Mouse (Mus musculus) left cerebral cortex, adult 2 months (tissue): ENCODE data around the gene Nrxn2. TPM values are rescaled to one million over a fixed set of nuclear protein-coding genes. Genes with fewer than 3 reads are reported as not detected.

Source experiments
- DNase-seq, 2 experiments: peaks; one replicate each; pipeline ENCODE4 v3.0.0; 2021 to 2022; ENCODE audit warnings: low spot score in 2 of 2, mixed read lengths in 1 of 2; ENCODE audit errors: extremely low spot score in 1 of 2
- H3K27ac ChIP-seq: fragments of 200-600 bp; 2 replicates; pipeline ENCODE4 v1.8.1; 2022
- H3K4me3 ChIP-seq: fragments of 200-600 bp; 2 replicates; pipeline ENCODE4 v1.8.1; 2022
- CTCF ChIP-seq: fragments of 200-600 bp; IDR thresholded peaks from 2 replicates; pipeline ENCODE4 v1.8.1; 2022; ENCODE audit warnings: antibody characterized with exemption, mild to moderate bottlenecking, moderate library complexity
- intact Hi-C: fragments of 180-260 bp; cut with DNase I; formaldehyde crosslinking; loops from one replicate; pipeline ENCODE4 v1.15.1; 2025
- long read RNA-seq, 2 experiments: library from polyadenylated mRNA; stranded (forward); transcript quantifications; one replicate each; pipeline ENCODE4 v2.0.0; 2021; ENCODE audit warnings: borderline mapping rate in 2 of 2
- total RNA-seq, 2 experiments: library from RNA; stranded (reverse); gene quantifications; 2 replicates each; pipeline ENCODE4 v1.2.3; 2021

The Nrxn2 gene
- 100 to 1,000 TPM; 618 to 620 TPM for total RNA-seq
- long read RNA-seq, experiment 1, transcript Nrxn2-202 (7 exons, 3,503 nt): major isoform, 5 of 73 reads
- long read RNA-seq, experiment 1, partial matches to known transcripts: 1 of 73 reads
- long read RNA-seq, experiment 1, other reads (novel, unspliced or antisense): 67 of 73 reads
- long read RNA-seq, experiment 2, partial matches to known transcripts: 4 of 63 reads
- long read RNA-seq, experiment 2, other reads (novel, unspliced or antisense): 55 of 63 reads

DNA sequence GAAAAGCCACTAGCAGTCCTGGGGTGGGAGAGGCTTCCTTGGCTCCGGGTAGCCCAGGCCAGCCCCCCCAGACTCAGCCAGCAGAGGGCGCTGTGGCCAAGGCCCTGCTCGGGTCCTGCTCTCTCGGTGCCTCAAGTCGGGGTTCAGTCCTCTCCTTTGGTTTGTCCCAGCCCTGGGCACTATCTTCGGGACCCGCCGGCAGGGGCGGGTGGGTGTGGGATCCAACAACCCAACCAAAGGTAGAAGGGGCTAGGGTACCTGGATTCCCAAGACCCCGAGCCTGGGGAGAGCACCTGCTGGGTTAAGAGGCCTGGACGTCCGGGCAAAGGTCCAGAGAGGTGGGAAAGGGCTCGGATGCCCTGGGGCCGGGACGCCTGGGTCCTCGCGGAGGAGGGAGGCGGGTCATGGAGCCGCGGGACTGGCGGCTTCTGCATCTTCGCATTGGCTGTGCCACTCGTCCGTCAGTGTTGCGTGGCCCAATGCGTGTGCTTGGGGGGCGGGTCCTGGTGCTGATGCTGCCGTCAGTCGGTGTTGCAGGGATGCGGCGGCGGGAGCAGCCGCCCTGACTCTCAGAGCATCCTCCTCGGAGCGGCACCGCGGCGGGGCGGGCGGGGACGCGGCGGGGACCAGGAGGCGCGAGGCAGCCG is at the start of gene Nrxn2:
Gene Nrxn2, plus strand, starts transcription at position 499 of the 647 bp plus-strand sequence.
- peak within 1 kb of the TSS; percentile 93 for H3K27ac ChIP-seq
- TF ChIP-seq CTCF: peak; percentile 98
- H3K4me3 ChIP-seq: peak within 1 kb of the TSS; percentile 63
- peak; percentile 93 to 95 for DNase-seq
- intact Hi-C loops: loop anchor here (1.0 kb wide), 1 partner anchor 34 kb away; no protein-coding TSS in a partner anchor

GRCm38 (mm10) chr19:6370175-6370574 is 48.4 kb upstream of the Nrxn2 start:
- intact Hi-C loops: no loop called here
- H3K27ac ChIP-seq: no peak overlapping the region
- no peak for TF ChIP-seq CTCF
- DNase-seq: no peak
- no peak overlapping the region for H3K4me3 ChIP-seq

- DNase-seq: no peak
- H3K4me3 ChIP-seq: no peak overlapping the region
- intact Hi-C loops: no loop called here
- TF ChIP-seq CTCF: no peak
- no peak overlapping the region for H3K27ac ChIP-seq
Measured at GRCm38 (mm10) chr19:6372433-6372832, 46.1 kb upstream of the Nrxn2 start.

GRCm38 (mm10) chr19:6373539-6374400 is 44.8 kb upstream of the Nrxn2 start:
- intact Hi-C loops: no loop called here
- Histone ChIP-seq H3K4me3 (no peak overlapping the region), H3K27ac (no peak overlapping the region; the same call in 1 of the 2 replicates)
- DNase-seq: peak; percentile 62 to 76
- peak; percentile 80 for TF ChIP-seq CTCF

DNA sequence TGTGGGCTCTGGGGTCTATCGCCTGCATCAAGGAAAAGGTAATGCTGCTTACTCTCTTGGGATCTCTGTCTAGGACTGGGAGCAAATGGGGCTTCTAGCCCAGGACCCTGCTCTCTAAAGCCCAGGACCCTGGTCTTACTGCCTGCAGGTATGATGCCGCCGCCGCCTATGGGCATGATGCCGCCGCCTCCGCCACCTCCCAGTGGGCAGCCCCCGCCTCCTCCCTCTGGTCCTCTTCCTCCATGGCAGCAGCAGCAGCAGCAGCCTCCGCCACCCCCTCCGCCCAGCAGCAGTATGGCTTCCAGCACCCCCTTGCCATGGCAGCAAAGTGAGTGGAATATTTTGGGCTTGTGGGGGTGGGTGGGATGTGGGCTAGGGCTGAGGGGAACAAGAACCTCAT is 44.0 kb upstream of the Nrxn2 start:
- intact Hi-C loops: no loop called here
- H3K27ac ChIP-seq: no peak overlapping the region
- no peak for DNase-seq
- H3K4me3 ChIP-seq: no peak overlapping the region
- TF ChIP-seq CTCF: no peak

DNA sequence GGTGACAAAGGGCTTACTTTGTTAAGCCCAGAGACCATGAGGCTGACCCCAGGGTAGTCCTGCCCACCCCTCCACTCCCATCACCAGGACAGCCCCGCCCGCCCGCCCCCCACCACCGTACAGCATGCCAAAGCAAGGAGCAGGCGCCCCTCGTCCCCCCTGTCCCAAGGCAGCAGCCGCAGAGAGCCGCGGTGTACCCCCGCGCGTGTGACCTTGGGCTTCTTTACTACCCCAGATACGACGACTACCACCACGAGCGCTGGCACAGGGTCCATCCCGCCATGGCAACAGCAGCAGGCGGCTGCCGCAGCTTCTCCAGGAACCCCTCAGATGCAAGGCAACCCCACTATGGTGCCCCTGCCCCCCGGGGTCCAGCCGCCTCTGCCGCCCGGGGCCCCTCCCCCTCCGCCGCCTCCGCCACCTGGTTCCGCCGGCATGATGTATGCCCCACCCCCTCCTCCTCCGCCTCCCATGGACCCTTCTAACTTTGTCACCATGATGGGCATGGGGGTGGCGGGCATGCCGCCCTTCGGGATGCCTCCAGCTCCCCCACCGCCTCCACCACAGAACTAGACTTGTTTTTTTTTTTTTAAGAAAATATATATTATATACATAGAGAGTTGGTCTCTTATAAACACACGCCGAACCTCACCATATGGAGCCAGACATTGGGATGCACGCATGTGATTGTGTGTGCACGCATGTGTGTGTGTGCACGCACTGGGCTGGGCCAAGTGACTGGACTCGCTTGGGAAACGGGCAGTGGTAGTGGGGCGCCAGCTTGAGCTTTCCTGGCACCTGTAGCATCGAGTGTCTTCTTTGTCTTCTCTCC is 42.9 kb upstream of the Nrxn2 start:
- TF ChIP-seq CTCF: no peak
- no peak for DNase-seq
- Histone ChIP-seq H3K27ac (no peak overlapping the region), H3K4me3 (no peak overlapping the region)
- intact Hi-C loops: no loop called here

GRCm38 (mm10) chr19:6376255-6376564 is 42.3 kb upstream of the Nrxn2 start:
- no peak overlapping the region for H3K27ac ChIP-seq
- DNase-seq: peak in 1 of 2 experiments; percentile 37
- intact Hi-C loops: no loop called here
- peak; percentile 71 for TF ChIP-seq CTCF
- no peak overlapping the region for H3K4me3 ChIP-seq

GRCm38 (mm10) chr19:6376643-6377042 is 41.9 kb upstream of the Nrxn2 start:
- intact Hi-C loops: no loop called here
- no peak overlapping the region for H3K27ac ChIP-seq
- no peak for DNase-seq
- TF ChIP-seq CTCF: no peak
- H3K4me3 ChIP-seq: no peak overlapping the region

DNA sequence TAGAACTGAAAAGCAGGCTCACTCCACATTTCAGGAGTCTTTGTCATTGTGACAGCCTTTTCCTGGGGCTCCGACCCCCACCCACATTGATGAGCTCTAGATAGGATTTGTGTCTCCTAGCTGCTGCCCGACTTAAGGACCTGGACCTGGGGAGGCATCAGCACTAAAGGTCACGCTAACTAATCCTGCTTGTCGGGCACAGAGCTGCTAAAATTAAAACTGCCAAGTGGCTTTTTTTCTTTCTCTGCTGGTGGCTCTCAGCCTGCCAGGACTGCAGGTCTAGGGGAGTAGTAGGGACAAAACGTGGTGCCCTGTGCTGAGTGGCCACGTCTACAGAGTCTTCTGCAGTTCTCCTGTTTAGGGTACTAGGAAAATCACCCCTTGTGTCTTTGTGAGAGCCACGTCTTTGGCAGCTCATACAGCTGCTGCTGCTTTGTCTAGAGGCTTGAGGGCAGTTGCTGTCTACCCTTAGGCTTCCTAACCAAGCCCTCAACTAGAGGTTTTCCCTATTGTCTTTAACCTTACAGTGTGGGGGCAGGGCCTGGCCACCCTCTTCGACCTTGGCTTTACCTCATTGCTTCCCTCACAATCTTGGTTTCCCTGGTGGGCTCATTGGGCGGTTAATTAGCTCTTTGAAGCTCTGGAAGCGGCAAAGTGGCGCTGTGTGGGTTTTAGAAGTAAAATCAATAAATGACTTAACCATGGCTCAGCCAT is 41.0 kb upstream of the Nrxn2 start:
- intact Hi-C loops: no loop called here
- H3K27ac ChIP-seq: no peak overlapping the region
- H3K4me3 ChIP-seq: no peak overlapping the region
- no peak for TF ChIP-seq CTCF
- no peak for DNase-seq

DNA sequence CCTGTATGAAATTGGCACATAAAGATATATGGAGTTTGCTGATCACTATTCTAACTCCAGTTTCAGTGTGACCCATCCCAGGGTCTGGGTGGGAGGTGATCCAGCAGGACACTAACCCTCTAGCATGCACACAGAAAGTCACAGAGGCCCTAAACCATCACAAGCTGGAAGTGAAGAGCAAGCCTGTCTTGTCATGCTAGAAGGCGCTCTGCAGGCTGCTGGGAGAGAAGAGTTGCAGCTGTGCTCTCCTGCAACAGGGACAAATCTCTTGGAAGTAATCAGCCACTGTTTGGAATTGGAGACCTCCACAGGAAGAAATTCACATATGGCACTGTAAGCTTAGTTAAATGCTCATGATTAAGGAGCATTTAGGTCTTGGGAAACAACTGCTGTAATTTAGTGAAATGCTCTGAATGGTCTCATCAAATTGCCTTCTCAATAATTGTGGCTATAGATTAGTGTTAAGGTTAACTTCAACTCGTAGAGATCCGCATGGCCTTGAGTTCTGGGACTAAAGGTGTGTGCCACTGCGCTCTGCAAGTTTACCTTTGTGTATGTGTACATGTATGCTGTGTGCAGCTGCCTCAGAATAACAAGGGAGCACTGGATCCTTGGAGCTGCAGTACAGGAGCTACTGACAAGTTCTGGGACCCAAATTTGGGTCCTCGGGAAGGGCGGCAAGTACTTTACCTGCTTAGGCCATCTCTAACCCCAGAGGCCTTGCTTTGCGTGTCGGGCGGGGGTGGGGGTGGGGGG is 37.9 kb upstream of the Nrxn2 start:
- no peak for TF ChIP-seq CTCF
- intact Hi-C loops: no loop called here
- no peak for DNase-seq
- H3K27ac ChIP-seq: no peak overlapping the region
- H3K4me3 ChIP-seq: no peak overlapping the region
